Mouse (Mus musculus) neural tube, embryonic 14.5 days (tissue): Measurements from ENCODE around the gene Ptpa. TPM values are rescaled to one million over a fixed set of nuclear protein-coding genes. Genes with fewer than 3 reads are reported as not detected.
A peak's percentile ranks its signal among the peaks of the same experiment; 100 is the strongest.

Source experiments
- ATAC-seq: fragments of 200-750 bp; cut with Nextera tagmentation; 2 replicates; pipeline ENCODE4 v1.8.0; 2017; ENCODE audit warnings: low read depth, mild to moderate bottlenecking, moderate TSS enrichment, moderate library complexity
- H3K27ac ChIP-seq: fragments of 300-500 bp; sonication (generic); 2 replicates; pipeline ENCODE4 v1.5.1; 2014; ENCODE audit warnings: low read depth, mild to moderate bottlenecking, control low read depth, low read length, moderate library complexity, mixed read lengths
- H3K27me3 ChIP-seq: fragments of 300-500 bp; sonication (generic); 2 replicates; pipeline ENCODE4 v1.6.1; 2014; ENCODE audit warnings: low read length; ENCODE audit not compliant: control insufficient read depth, insufficient read depth
- H3K36me3 ChIP-seq: fragments of 300-500 bp; sonication (generic); 2 replicates; pipeline ENCODE4 v1.6.1; 2014; ENCODE audit warnings: low read length, mixed read lengths; ENCODE audit not compliant: control insufficient read depth, insufficient read depth
- H3K4me1 ChIP-seq: fragments of 300-500 bp; sonication (generic); 2 replicates; pipeline ENCODE4 v1.6.1; 2014; ENCODE audit warnings: low read length; ENCODE audit not compliant: control insufficient read depth, insufficient read depth
- H3K4me2 ChIP-seq: fragments of 300-500 bp; sonication (generic); 2 replicates; pipeline ENCODE4 v1.6.1; 2014; ENCODE audit warnings: mild to moderate bottlenecking, low read depth, low read length, control low read depth
- H3K4me3 ChIP-seq: fragments of 300-500 bp; sonication (generic); 2 replicates; pipeline ENCODE4 v1.5.1; 2014; ENCODE audit warnings: low read depth, low read length, control low read depth, mixed read lengths
- H3K9ac ChIP-seq: fragments of 300-500 bp; sonication (generic); replicated peaks from 2 replicates; pipeline ENCODE4 v1.6.1; 2014; ENCODE audit warnings: low read depth, mild to moderate bottlenecking, control low read depth, low read length, mixed read lengths
- H3K9me3 ChIP-seq: fragments of 300-500 bp; sonication (generic); 2 replicates; pipeline ENCODE4 v1.6.1; 2016; ENCODE audit warnings: low read length; ENCODE audit not compliant: control insufficient read depth
- WGBS: fragments of 180-500 bp; shearing (Covaris S2); extraction: QIAGEN DNeasy Blood & Tissue Kit; methylation state at CpG from one replicate; pipeline ENCODE4 v1.1.7; 2014; 5-methylcytosine and 5-hydroxymethylcytosine counted together
- polyA plus RNA-seq: library from polyadenylated mRNA; unstranded; fragments of >200 nt; fragmentation: Nextera tagmentation; extraction: Ambion mirVana; gene quantifications from 2 replicates; pipeline ENCODE4 v1.2.1, GENCODE M21; 2014

Ptpa gene
- polyA plus RNA-seq, 1 experiment from 2014 or later: 70.7 TPM

DNA sequence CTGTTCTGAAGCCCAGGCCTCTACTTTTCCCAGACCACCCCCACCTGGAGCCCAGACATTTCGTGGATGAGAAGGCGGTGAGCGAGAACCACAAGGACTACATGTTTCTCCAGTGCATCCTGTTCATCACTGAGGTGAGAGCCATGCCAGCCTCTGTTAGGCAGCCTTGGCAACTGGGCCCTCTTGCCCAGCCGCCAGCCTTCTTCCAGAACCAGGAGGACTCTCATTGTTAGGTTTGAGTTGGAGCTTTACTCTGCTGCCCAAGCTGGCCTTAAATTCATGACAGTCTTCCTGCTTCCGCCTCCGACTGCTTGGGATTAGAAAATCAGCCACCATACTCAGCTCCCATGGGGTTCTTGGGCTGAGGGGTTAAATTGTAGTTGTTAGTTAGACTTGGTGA is 23.8 kb downstream of the Ptpa start:
- Histone ChIP-seq H3K27ac (0 out of 2 replicates have a peak overlapping the region, but pooled peaks have one; percentile 35), H3K27me3 (no peaks in the 10 kb centered on the region), H3K4me3 (no peak overlapping the region), H3K9ac (no peak overlapping the region), H3K9me3 (no peaks in the 10 kb centered on the region), H3K4me2 (no peak overlapping the region), H3K4me1 (peaks cover 34% of the 10 kb centered on the region), H3K36me3 (peaks cover 36% of the 10 kb centered on the region; the same call in 1 of the 2 replicates)
- WGBS: 96% methylated on average over 6 of the region's 6 CpGs
- no peak for ATAC-seq

DNA sequence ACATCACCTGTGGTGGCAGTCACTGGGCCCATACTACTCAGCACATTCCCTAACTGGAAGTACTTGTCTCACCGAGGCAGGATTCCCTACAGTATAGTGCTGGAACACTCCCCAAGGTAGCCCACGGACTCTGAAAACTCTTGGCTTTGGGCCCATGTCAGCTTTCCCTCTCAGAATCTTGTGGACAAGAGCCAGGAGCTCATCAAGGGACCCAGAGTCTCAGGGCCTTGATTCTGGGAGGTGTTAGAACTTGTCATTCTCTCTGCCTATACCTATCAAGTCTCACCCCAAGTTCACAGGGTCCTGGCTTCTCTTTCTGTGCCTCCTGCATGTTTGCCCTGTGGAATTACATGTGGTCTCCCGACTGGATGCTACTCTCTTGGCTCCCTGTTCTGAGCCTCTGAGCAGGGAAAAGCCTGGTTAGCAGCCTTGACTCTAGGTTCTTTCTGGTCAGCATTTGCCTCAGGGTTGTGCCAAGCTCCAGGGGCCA is 24.4 kb downstream of the Ptpa start:
- WGBS: 59% methylated on average over 3 of the region's 3 CpGs
- Histone ChIP-seq H3K27me3 (no peaks in the 10 kb centered on the region), H3K9ac (no peak overlapping the region), H3K36me3 (peaks cover 36% of the 10 kb centered on the region; the same call in 1 of the 2 replicates), H3K4me2 (no peak overlapping the region), H3K27ac (peak overlapping the region; percentile 96), H3K9me3 (no peaks in the 10 kb centered on the region), H3K4me3 (no peak overlapping the region), H3K4me1 (peaks cover 34% of the 10 kb centered on the region)
- ATAC-seq: no peak

DNA sequence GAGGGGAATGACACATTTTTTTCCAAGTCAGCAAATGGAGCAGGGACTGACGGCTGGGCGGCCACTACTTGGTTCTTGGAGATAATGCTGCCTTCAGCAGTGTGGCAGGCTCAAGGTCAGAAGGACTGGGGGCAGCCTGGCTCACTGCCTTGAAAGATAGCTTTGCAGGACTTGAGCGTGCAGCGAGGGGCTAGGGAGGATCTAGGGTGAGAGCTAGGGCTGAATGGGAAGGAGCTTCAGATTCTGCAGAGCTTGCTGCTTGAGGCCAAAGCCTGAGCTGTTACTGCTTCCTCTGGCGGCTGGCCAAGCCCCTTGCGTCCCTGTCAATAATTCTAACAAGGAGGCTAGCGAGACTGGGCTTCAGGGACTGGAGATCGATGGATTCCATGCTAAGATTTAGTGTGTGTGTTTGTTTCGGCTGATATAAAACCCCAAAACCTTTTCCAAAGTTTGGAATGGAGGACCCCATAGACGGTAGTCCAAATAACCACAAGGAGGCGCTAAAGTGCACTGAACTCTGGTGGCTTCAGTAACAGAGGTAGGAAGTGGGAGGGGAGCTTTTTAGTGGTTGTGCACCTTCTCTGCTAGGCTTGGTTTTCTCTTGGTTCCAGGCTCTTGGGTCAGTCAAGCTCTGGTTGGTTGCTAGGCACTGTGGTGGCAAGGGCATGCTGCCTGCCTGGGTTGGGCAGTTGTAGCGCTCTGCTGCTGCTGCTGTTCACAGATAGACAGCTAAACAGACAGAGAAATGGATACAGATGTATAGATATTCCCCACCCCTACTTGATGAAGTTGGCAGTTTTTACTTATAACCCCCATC is 25.1 kb downstream of the Ptpa start:
- H3K36me3 ChIP-seq: peaks cover 42% of the 10 kb centered on the region; the same call in 1 of the 2 replicates
- H3K4me1 ChIP-seq: peaks cover 34% of the 10 kb centered on the region
- no peak overlapping the region for H3K4me3 ChIP-seq
- no peaks in the 10 kb centered on the region for H3K27me3 ChIP-seq
- H3K4me2 ChIP-seq: peak overlapping the region; percentile 31
- peak; percentile 25 for ATAC-seq
- WGBS: 16% methylated on average over 12 of the region's 12 CpGs
- H3K27ac ChIP-seq: peak overlapping the region; percentile 96
- H3K9ac ChIP-seq: no peak overlapping the region
- H3K9me3 ChIP-seq: no peaks in the 10 kb centered on the region

DNA sequence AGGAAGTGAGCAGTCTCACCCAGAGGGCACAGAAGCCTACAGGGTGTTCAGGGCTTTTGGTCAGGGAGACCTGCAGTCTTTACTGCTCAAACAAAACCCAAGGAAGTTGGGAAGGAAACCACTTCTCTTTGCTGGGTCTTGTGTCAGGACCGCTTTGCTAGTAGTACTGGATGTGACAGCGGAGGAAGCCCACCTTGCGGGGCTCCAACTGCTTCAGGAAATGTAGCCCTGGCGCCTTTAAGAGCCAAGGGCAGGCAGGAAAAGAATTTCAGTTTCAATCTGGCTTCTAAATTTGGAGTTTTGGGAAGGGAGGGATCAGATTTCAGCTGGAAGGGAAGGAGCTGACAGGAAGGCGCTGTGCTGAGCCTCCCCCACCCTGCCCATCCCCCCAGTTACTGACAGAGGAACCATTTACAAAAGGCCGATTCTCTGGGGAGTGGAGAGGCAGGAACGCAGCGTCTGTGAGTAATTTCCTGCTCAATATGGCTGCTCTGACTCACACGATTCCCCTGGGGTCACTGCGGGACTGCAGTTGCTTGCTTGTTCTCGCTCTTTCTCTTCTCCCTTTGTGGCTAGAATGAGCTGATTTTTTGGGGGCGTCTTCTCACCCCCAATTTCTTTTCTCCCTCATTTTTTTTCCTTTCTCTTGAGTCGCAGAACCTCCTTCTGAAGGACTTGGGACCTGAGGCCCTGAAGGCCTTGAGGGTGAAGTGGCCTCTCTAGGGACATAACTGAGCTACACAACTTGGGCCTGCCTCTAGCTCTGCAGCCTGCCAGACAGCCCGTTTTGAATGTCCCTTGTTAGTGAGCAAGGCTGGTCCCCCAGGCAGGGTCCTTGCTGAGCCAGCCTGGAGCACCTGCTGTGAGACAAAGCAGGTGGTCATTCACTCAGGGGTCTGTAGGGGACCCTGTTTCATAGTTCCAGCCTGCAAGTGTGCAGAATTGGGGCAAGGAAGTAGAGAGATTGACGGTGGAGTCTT is 26.0 kb downstream of the Ptpa start:
- Histone ChIP-seq H3K9me3 (no peaks in the 10 kb centered on the region), H3K9ac (peak overlapping the region; percentile 44)

DNA sequence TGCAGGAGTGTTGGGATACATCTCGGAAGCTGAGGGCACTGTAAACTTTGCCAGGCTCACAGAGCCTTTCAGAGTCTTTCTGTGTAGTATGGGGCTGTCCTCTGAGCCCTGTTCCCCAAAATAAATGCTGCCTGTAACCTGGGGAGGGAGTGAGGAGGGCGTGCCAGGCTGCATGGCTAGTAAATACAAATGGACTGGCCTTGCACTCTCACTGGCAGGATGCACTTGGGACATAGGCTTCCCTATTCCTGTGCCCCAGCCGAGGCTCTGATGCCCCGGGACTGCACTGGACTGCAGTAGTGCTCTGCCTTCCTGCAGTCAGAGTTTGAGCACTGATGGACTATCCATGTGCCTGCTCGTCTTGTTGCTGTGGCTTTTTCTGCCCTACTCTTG is 26.7 kb downstream of the Ptpa start:
- peak overlapping the region; percentile 44 for H3K9ac ChIP-seq
- H3K36me3 ChIP-seq: peaks cover 39% of the 10 kb centered on the region; the same call in 1 of the 2 replicates
- H3K9me3 ChIP-seq: no peaks in the 10 kb centered on the region
- H3K27ac ChIP-seq: peak overlapping the region; percentile 96
- H3K27me3 ChIP-seq: no peaks in the 10 kb centered on the region
- H3K4me3 ChIP-seq: no peak overlapping the region
- peak overlapping the region; percentile 31 for H3K4me2 ChIP-seq
- 56% methylated on average over 5 of the region's 5 CpGs for WGBS
- H3K4me1 ChIP-seq: peaks cover 34% of the 10 kb centered on the region
- no peak for ATAC-seq

More for the DNA sequence above, 26.0 kb downstream of the Ptpa start:
- Histone ChIP-seq H3K36me3 (peaks cover 42% of the 10 kb centered on the region; the same call in 1 of the 2 replicates), H3K4me1 (peaks cover 34% of the 10 kb centered on the region), H3K27me3 (no peaks in the 10 kb centered on the region), H3K4me2 (peak overlapping the region; percentile 31), H3K27ac (peak overlapping the region; percentile 96), H3K4me3 (no peak overlapping the region)
- 3% methylated on average over 15 of the region's 15 CpGs for WGBS
- peak; percentile 78; the same call in 1 of the 2 replicates for ATAC-seq

DNA sequence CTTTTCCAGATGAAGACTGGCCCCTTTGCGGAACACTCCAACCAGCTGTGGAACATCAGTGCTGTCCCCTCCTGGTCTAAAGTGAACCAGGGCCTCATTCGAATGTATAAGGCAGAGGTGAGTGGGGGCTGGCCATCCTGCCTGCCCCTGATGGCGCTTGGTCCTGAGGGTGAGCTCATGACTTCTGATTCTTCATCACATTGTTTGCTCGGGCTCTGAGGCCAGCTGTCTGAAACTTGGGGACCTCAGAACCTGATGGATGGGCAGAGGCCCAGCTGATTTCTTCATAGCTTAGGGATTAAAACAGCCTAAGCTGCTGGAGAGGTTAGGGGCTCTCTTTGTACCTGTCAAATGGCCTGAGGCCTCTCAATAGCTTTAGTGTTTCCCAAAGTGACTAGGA is 27.4 kb downstream of the Ptpa start:
- H3K4me1 ChIP-seq: peaks cover 34% of the 10 kb centered on the region
- peak overlapping the region; percentile 32; the same call in 1 of the 2 replicates for H3K9ac ChIP-seq
- no peak for ATAC-seq
- WGBS: 83% methylated on average over 4 of the region's 4 CpGs
- no peak overlapping the region for H3K4me2 ChIP-seq
- no peaks in the 10 kb centered on the region for H3K9me3 ChIP-seq
- peak overlapping the region; percentile 96; the same call in 1 of the 2 replicates for H3K27ac ChIP-seq
- H3K36me3 ChIP-seq: peaks cover 32% of the 10 kb centered on the region; the same call in 1 of the 2 replicates
- H3K27me3 ChIP-seq: no peaks in the 10 kb centered on the region
- H3K4me3 ChIP-seq: no peak overlapping the region

DNA sequence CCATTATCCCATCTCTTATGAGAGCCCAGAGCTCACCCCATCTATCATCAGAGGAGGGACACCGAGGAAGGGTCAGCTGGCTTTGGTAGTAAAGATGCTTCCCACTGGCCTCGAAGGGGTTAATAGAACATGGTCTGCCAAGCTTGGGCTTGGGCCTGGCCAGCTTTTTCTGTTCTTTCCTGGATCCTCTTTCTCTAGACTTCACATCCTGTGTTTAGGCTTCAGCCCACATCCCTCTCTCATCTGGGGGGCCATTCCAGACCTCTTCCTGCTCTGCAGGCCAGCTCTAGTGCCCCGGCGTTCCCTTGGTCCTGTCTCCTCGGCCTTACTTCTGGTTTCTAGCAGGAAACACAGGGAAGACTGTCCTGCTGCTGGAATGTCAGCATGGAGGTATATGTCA is 28.2 kb downstream of the Ptpa start:
- WGBS: 79% methylated on average over 5 of the region's 5 CpGs
- ATAC-seq: no peak
- peaks cover 28% of the 10 kb centered on the region; the same call in 1 of the 2 replicates for H3K36me3 ChIP-seq
- H3K9me3 ChIP-seq: no peaks in the 10 kb centered on the region
- no peak overlapping the region for H3K4me2 ChIP-seq
- H3K27ac ChIP-seq: no peak overlapping the region
- H3K27me3 ChIP-seq: no peaks in the 10 kb centered on the region
- H3K4me1 ChIP-seq: peaks cover 34% of the 10 kb centered on the region
- no peak overlapping the region for H3K4me3 ChIP-seq
- H3K9ac ChIP-seq: no peak overlapping the region

DNA sequence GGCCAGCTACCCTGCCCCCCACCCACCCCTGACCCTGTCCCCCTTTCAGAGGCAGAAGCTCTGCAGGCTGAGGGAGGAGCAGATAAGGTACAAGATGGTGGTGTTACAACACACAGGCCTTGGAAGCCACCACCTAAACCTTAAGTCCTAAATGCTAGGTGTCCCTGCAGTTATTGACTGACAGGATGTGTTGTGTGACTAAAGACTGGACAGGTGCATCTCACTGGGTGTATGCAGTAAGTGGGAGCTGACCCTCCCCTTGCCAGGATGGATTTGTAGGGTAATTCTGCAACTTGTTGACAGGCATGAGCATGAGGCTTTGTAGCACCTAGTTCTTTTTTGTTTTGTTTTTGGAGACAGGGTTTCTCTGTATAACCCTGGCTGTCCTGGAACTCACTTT is 28.6 kb downstream of the Ptpa start:
- Histone ChIP-seq H3K27me3 (no peaks in the 10 kb centered on the region), H3K9me3 (no peaks in the 10 kb centered on the region), H3K4me3 (no peak overlapping the region), H3K36me3 (peaks cover 24% of the 10 kb centered on the region; the same call in 1 of the 2 replicates), H3K4me1 (peaks cover 34% of the 10 kb centered on the region), H3K9ac (no peak overlapping the region), H3K4me2 (no peak overlapping the region), H3K27ac (0 out of 2 replicates have a peak overlapping the region, but pooled peaks have one; percentile 28)
- no peak for ATAC-seq
